Mouse (Mus musculus): Measurements from ENCODE around the gene Caskin1.

- TF ChIP-seq CTCF (IDR thresholded peaks at IDR 0.05; ENCODE audit: control insufficient read depth, insufficient read depth, low read length) (no peak), POLR2A (IDR thresholded peaks at IDR 0.05; ENCODE audit: borderline replicate concordance, control insufficient read depth, low read depth, low read length) (no peak)
These were observed 10.3 kb upstream of the Caskin1 start for GRCm38 (mm10) chr17:24477985-24478600.
